Mouse (Mus musculus): Measurements from ENCODE around the gene Omt2a. TPM values are rescaled to one million over a fixed set of nuclear protein-coding genes. Genes with fewer than 3 reads are reported as not detected.
"Not testable (repeated sequence)": the region's sequence is repeated elsewhere in the genome, so short reads cannot be mapped to it uniquely, and the experiment has no call there.

The Omt2a gene
- not detected for total RNA-seq (2021)
- long read RNA-seq, experiment 1, result 0 reads
- long read RNA-seq, experiment 2, result 0 reads

- no peak for DNase-seq (ENCODE audit: low spot score in 2 of 2)
These were observed at the start of gene Omt2a for GRCm38 (mm10) chr9:78314696-78315095. Omt2a (minus strand) TSS chr9:78314796.

- DNase-seq (ENCODE audit: low spot score in 2 of 2), result no peak
These were observed 48.8 kb upstream of the Omt2a start for GRCm38 (mm10) chr9:78363374-78363773.

GRCm38 (mm10) chr9:78360484-78360872, 45.9 kb upstream of the Omt2a start:
- DNase-seq (ENCODE audit: low spot score in 2 of 2), result no peak

- no peak for DNase-seq (ENCODE audit: low spot score in 2 of 2)
These were observed 45.3 kb upstream of the Omt2a start for GRCm38 (mm10) chr9:78359750-78360483.

GRCm38 (mm10) chr9:78358053-78358452, 43.5 kb upstream of the Omt2a start:
- peak; percentile 36 to 68 for DNase-seq (ENCODE audit: low spot score in 2 of 2)

GRCm38 (mm10) chr9:78355611-78356010, 41.0 kb upstream of the Omt2a start, which contains the start of gene Gsta2:
Gsta2 (minus strand) TSS chr9:78355788.
- no peak for DNase-seq (ENCODE audit: low spot score in 2 of 2)

- DNase-seq (ENCODE audit: low spot score in 2 of 2), result no peak
These were observed 40.3 kb upstream of the Omt2a start for GRCm38 (mm10) chr9:78354665-78355578.

- DNase-seq (ENCODE audit: low spot score in 2 of 2), result no peak
These were observed 37.1 kb upstream of the Omt2a start for GRCm38 (mm10) chr9:78351504-78352220.

GRCm38 (mm10) chr9:78350007-78350406, 35.4 kb upstream of the Omt2a start:
- not testable (repeated sequence) for DNase-seq (ENCODE audit: low spot score in 2 of 2)

- not testable (repeated sequence) for DNase-seq (ENCODE audit: low spot score in 2 of 2)
These were observed 34.5 kb upstream of the Omt2a start for GRCm38 (mm10) chr9:78349141-78349540.

- not testable (repeated sequence) for DNase-seq (ENCODE audit: low spot score in 2 of 2)
These were observed 33.8 kb upstream of the Omt2a start for GRCm38 (mm10) chr9:78348206-78349004.

GRCm38 (mm10) chr9:78347004-78347403, 32.4 kb upstream of the Omt2a start:
- DNase-seq (ENCODE audit: low spot score in 2 of 2), result no peak

- not testable (repeated sequence) for DNase-seq (ENCODE audit: low spot score in 2 of 2)
These were observed 30.6 kb upstream of the Omt2a start for GRCm38 (mm10) chr9:78345235-78345634.

GRCm38 (mm10) chr9:78343055-78343454, 28.5 kb upstream of the Omt2a start:
- not testable (repeated sequence) for DNase-seq (ENCODE audit: low spot score in 2 of 2)

GRCm38 (mm10) chr9:78342494-78342893, 27.9 kb upstream of the Omt2a start:
- DNase-seq (ENCODE audit: low spot score in 2 of 2), result not testable (repeated sequence)

- DNase-seq (ENCODE audit: low spot score in 2 of 2), result peak; percentile 18 to 44
These were observed 25.7 kb upstream of the Omt2a start for GRCm38 (mm10) chr9:78340324-78340723.

GRCm38 (mm10) chr9:78337050-78337449, 22.5 kb upstream of the Omt2a start:
- DNase-seq (ENCODE audit: low spot score in 2 of 2), result not testable (repeated sequence)

GRCm38 (mm10) chr9:78327289-78327688, 12.7 kb upstream of the Omt2a start, which contains the start of gene Omt2b:
Omt2b (plus strand) TSS chr9:78327589.
- not testable (repeated sequence) for DNase-seq (ENCODE audit: low spot score in 2 of 2)

GRCm38 (mm10) chr9:78319499-78319898, 4.9 kb upstream of the Omt2a start:
- DNase-seq (ENCODE audit: low spot score in 2 of 2), result no peak

GRCm38 (mm10) chr9:78308122-78308521, 6.5 kb downstream of the Omt2a start:
- not testable (repeated sequence) for DNase-seq (ENCODE audit: low spot score in 2 of 2)

All from left cerebral cortex, adult 18-20 months (tissue).